Mouse (Mus musculus) gonadal fat pad, adult 2 months (tissue): ENCODE measurements around the gene Leng8. TPM values are rescaled to one million over a fixed set of nuclear protein-coding genes. Genes with fewer than 3 reads are reported as not detected.

Source experiments
- polyA plus RNA-seq: library from polyadenylated mRNA; depleted of rRNA; stranded (reverse); fragments of >200 nt; gene quantifications from 2 replicates; pipeline ENCODE4 v1.2.3, GENCODE M21; 2012; rRNA removed

Gene Leng8
- polyA plus RNA-seq, 1 experiment = 692 TPM

Other genes with a start within 250 kb of the Leng8 start
- 1.3 and 3.4 TPM in 2 replicates for gene Gm14548, start 238.9 kb upstream of the Leng8 start, polyA plus RNA-seq
- 1.8 and 2.0 TPM in 2 replicates for gene Lilra6, start 221.5 kb upstream of the Leng8 start, polyA plus RNA-seq
- 5.2 and 7.0 TPM in 2 replicates for gene Lair1, start 73.8 kb upstream of the Leng8 start, polyA plus RNA-seq
- gene Ttyh1, start 17.6 kb upstream of the Leng8 start, polyA plus RNA-seq = 46.6 and 51.3 TPM in 2 replicates
- gene Leng9, start 13.3 kb downstream of the Leng8 start, polyA plus RNA-seq = 8.1 and 9.0 TPM in 2 replicates
- gene Cdc42ep5, start 27.8 kb downstream of the Leng8 start, polyA plus RNA-seq = 17.9 and 20.8 TPM in 2 replicates
- 0.55 and 0.67 TPM in 2 replicates for gene Lilra5, start 100.7 kb downstream of the Leng8 start, polyA plus RNA-seq
- 0.42 and 0.89 TPM in 2 replicates for gene Ncr1, start 200.7 kb downstream of the Leng8 start, polyA plus RNA-seq